Mouse (Mus musculus) Patski (cell line): ENCODE data around the gene Pold2. TPM values are rescaled to one million over a fixed set of nuclear protein-coding genes. Genes with fewer than 3 reads are reported as not detected.

Experiments used
- ATAC-seq: fragments of 100-300 bp; one replicate; pipeline ENCODE4 v1.8.0; 2021
- CTCF ChIA-PET: fragments of 350-600 bp; sonication (Branson Sonifier 250); formaldehyde crosslinking; loops from one replicate; lab custom pipeline; 2022; ENCODE audit warnings: inconsistent platforms; lab: Charles Lee
- POLR2A ChIA-PET: fragments of 350-600 bp; sonication (Branson Sonifier 250); formaldehyde crosslinking; loops from one replicate; lab custom pipeline; 2022; ENCODE audit warnings: antibody characterized with exemption, inconsistent platforms; lab: Charles Lee
- DNase-seq: peaks from one replicate; pipeline ENCODE4 v3.0.0-alpha.2; 2011; ENCODE audit warnings: low read depth, low spot score
- H3K27me3 ChIP-seq: fragments of 371-371 bp; one replicate; pipeline ENCODE4 v1.5.1; 2021
- CTCF ChIP-seq: fragments of 100-300 bp; IDR thresholded peaks from one replicate; pipeline ENCODE4 v1.5.1; 2021
- in situ Hi-C: fragments of 300-500 bp; cut with MboI; formaldehyde crosslinking; loops from 3 replicates; pipeline ENCODE4 v1.11.1; 2018; ENCODE audit warnings: low pct_unique_long_range_greater_than_20kb, mixed read lengths
- polyA plus RNA-seq: library from polyadenylated mRNA; unstranded; gene quantifications from one replicate; pipeline ENCODE4 v1.2.3, GENCODE M21; 2021

Pold2 gene
- polyA plus RNA-seq, 1 experiment from 2014 or later, result 76.9 TPM

DNA sequence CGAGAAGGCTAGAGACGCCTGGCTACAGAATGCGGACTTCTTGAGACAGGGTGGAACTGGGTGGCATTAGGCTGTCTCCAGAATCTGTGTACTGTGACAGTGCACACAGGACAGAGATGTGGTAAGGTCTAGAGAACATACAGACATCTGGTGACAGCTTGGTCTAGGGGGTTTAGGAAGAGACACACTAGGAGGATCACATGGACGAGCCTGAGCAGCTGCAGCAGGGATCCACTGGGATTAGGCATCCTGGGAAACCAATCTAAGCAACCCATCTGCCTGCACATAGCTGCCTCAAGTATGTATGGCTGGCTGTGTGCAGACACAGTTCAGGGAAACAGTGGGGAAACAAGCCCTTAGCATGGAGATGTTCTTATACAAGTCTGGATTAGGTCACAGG lies 35.8 kb upstream of the Pold2 start:
- no peaks in the 10 kb centered on the region for H3K27me3 ChIP-seq
- DNase-seq (no peak), ATAC-seq (no peak)
- no peak for TF ChIP-seq CTCF
- in situ Hi-C loops, result loop anchor here (25.0 kb wide), 1 partner anchor 427 kb away; no protein-coding TSS in a partner anchor
- ChIA-PET POLR2A (no interaction called here), CTCF (interaction anchor here (1.3 to 2.5 kb wide), 6 partner anchors 10 to 78 kb away, joined by 4 to 12 read pairs (median 6); partner anchors contain the start of gene Ykt6)

- CTCF ChIA-PET, result interaction anchor here (0.9 to 2.5 kb wide), 9 partner anchors 9 to 124 kb away, joined by 3 to 12 read pairs (median 4); partner anchors contain the start of gene Ykt6
- H3K27me3 ChIP-seq, result no peaks in the 10 kb centered on the region
- no peak for TF ChIP-seq CTCF
- ATAC-seq (no peak), DNase-seq (no peak)
- POLR2A ChIA-PET, result no interaction called here
- in situ Hi-C loops, result loop anchor here (25.0 kb wide), 1 partner anchor 426 kb away; no protein-coding TSS in a partner anchor
Observed at GRCm38 (mm10) chr11:5913256-5913655, 35.2 kb upstream of the Pold2 start.

GRCm38 (mm10) chr11:5912635-5913034 lies 34.5 kb upstream of the Pold2 start:
- DNase-seq, result no peak
- ChIA-PET CTCF (interaction anchor here (0.9 to 2.5 kb wide), 9 partner anchors 8 to 123 kb away, joined by 3 to 12 read pairs (median 4); partner anchors contain the start of gene Ykt6), POLR2A (no interaction called here)
- TF ChIP-seq CTCF, result no peak
- no peaks in the 10 kb centered on the region for H3K27me3 ChIP-seq
- ATAC-seq, result peak; percentile 68
- in situ Hi-C loops, result loop anchor here (25.0 kb wide), 1 partner anchor 425 kb away; no protein-coding TSS in a partner anchor

DNA sequence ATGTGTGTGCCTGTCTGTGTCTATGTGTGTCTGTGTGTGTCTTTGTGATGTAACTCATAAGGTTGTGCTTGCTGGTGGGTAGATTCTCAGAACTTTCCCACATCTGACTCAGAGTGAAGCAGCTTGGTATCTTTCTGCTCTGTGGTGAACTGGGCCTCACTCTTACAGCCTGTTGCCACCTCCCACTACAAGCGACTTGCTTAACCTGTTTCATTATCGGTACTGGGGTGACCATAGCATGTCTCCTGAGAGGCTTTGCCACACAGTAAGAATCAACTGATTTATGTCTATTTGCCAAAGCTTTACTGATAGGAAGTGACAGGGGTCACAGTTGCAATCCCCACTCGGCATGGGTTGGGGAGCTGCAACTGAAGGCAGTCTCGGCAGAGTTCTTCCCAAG lies 30.6 kb upstream of the Pold2 start:
- DNase-seq (no peak), ATAC-seq (no peak)
- ChIA-PET POLR2A (no interaction called here), CTCF (interaction anchor here (1.1 to 2.2 kb wide), 5 partner anchors 20 to 120 kb away, joined by 3 to 12 read pairs (median 3); no protein-coding TSS in a partner anchor)
- TF ChIP-seq CTCF, result no peak
- in situ Hi-C loops, result loop anchor here (25.0 kb wide), 1 partner anchor 421 kb away; no protein-coding TSS in a partner anchor
- no peaks in the 10 kb centered on the region for H3K27me3 ChIP-seq

GRCm38 (mm10) chr11:5907096-5907495 lies 29.0 kb upstream of the Pold2 start:
- ChIA-PET CTCF (interaction anchor here (1.0 to 1.8 kb wide), 3 partner anchors 9 to 16 kb away, joined by 3 to 6 read pairs (median 5); no protein-coding TSS in a partner anchor), POLR2A (interaction anchor here (0.7 kb wide), 1 partner anchor 362 kb away, joined by 3 read pairs; no protein-coding TSS in a partner anchor)
- DNase-seq, result no peak
- in situ Hi-C loops, result loop anchor here (25.0 kb wide), 1 partner anchor 420 kb away; no protein-coding TSS in a partner anchor
- H3K27me3 ChIP-seq, result no peaks in the 10 kb centered on the region
- ATAC-seq, result no peak
- TF ChIP-seq CTCF, result no peak

DNA sequence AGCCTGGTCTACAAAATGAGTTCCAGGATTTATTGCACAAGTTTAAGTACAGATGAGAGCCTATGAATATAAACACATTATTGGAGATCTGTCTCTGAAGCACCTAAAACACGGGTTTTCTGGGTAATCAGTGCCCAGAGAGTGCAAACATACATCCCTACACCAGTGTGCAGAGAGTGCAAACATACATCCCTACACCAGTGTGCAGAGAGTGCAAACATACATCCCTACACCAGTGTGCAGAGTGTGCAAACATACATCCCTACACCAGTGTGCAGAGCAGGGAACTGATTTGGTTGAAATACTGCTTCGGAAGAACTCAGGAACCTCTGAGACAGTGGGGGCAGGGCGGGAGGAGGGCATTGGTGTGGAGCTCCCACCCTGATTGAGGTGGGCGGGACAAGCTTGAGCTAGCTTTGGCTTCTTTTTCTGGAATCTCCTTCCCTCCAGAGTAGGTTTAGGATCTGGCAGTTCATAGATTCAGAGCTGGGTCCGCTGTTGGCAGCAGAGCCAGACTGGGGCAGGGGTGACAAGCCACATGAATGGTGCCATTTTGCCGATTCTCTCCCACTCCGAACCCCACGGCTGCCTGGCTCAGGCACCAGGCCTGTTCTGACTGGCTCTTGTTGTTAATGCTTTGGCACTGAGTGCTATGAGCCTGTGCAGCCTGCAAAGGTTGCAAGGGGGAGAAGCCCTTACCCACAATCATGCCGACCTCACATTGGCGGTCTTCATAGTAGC lies 27.9 kb upstream of the Pold2 start:
- in situ Hi-C loops, result loop anchor here (25.0 kb wide), 1 partner anchor 419 kb away; no protein-coding TSS in a partner anchor
- no peak for TF ChIP-seq CTCF
- H3K27me3 ChIP-seq, result no peaks in the 10 kb centered on the region
- ATAC-seq (no peak), DNase-seq (no peak)
- ChIA-PET POLR2A (no interaction called here), CTCF (interaction anchor here (1.4 to 1.8 kb wide), 3 partner anchors 8 to 70 kb away, joined by 3 to 6 read pairs (median 5); no protein-coding TSS in a partner anchor)

DNA sequence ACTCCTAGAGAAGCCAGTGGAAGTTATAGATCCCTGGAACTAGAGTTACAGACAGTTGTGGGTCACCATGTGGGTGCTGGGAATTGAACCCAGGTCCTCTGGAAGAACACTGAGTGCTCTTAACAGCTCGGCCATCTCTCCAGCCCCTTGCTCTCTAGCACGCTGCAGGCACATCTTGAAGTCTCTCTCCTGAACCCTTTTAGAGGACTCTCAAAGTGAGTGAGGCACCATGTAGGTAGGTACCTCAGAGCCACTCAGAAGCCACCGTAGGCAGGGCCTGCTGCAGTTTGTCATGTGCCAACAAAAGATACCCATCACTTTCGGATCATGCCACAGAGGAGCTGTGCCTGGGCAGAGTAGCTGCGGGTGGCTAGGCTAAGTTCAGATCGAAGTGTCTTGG lies 26.8 kb upstream of the Pold2 start:
- no peak for ATAC-seq
- in situ Hi-C loops, result loop anchor here (25.0 kb wide), 1 partner anchor 418 kb away; no protein-coding TSS in a partner anchor
- TF ChIP-seq CTCF, result no peak

DNA sequence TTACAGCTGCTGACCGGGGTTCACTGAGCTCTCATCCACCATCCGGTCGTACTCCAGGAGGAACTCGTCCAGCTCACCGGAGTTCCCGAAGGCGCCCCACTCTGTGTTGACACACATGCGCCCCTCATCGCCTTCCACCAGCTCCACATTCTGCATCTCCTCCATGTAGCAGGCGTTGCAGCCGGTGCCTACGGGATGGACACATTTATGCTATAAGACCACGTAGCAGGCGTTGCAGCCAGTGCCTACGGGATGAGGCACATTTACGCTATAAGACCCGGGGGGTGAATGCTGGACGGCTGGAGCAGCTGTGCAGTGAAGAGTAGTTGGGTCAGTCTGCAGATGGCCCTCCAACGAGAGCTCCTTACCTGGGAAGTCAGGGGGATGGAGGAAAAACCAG lies 26.3 kb upstream of the Pold2 start:
- CTCF ChIA-PET, result interaction anchor here (0.9 to 1.6 kb wide), 5 partner anchors 9 to 68 kb away, joined by 3 to 8 read pairs (median 4); no protein-coding TSS in a partner anchor
- ATAC-seq (no peak), DNase-seq (no peak)
- no peak for TF ChIP-seq CTCF
- no peaks in the 10 kb centered on the region for H3K27me3 ChIP-seq
- POLR2A ChIA-PET, result no interaction called here
- in situ Hi-C loops, result loop anchor here (25.0 kb wide), 1 partner anchor 417 kb away; no protein-coding TSS in a partner anchor

More for the DNA sequence above, 26.8 kb upstream of the Pold2 start:
- no peaks in the 10 kb centered on the region for H3K27me3 ChIP-seq
- DNase-seq, result no peak
- POLR2A ChIA-PET, result no interaction called here
- CTCF ChIA-PET, result interaction anchor here (1.3 to 1.6 kb wide), 4 partner anchors 8 to 69 kb away, joined by 3 to 8 read pairs (median 6); no protein-coding TSS in a partner anchor

- TF ChIP-seq CTCF, result no peak
- CTCF ChIA-PET, result interaction anchor here (0.9 to 1.6 kb wide), 5 partner anchors 9 to 68 kb away, joined by 3 to 8 read pairs (median 4); no protein-coding TSS in a partner anchor
Observed at GRCm38 (mm10) chr11:5903844-5904243, 25.8 kb upstream of the Pold2 start.

GRCm38 (mm10) chr11:5902390-5902789 lies 24.3 kb upstream of the Pold2 start:
- ChIA-PET POLR2A (no interaction called here), CTCF (interaction anchor here (1.1 kb wide), 1 partner anchor 53 kb away, joined by 3 read pairs; no protein-coding TSS in a partner anchor)
- in situ Hi-C loops, result loop anchor here (25.0 kb wide), 1 partner anchor 415 kb away; no protein-coding TSS in a partner anchor
- TF ChIP-seq CTCF, result no peak
- DNase-seq (no peak), ATAC-seq (peak; percentile 72)
- H3K27me3 ChIP-seq, result no peaks in the 10 kb centered on the region

More at GRCm38 (mm10) chr11:5903844-5904243, 25.8 kb upstream of the Pold2 start:
- POLR2A ChIA-PET, result no interaction called here
- in situ Hi-C loops, result loop anchor here (25.0 kb wide), 1 partner anchor 417 kb away; no protein-coding TSS in a partner anchor
- no peaks in the 10 kb centered on the region for H3K27me3 ChIP-seq
- DNase-seq (no peak), ATAC-seq (no peak)
